Mouse (Mus musculus): ENCODE results near the gene Csf1. TPM values are rescaled to one million over a fixed set of nuclear protein-coding genes. Genes with fewer than 3 reads are reported as not detected.
A peak's percentile ranks its signal among the peaks of the same experiment; 100 is the strongest.

The Csf1 gene
- polyA plus RNA-seq, 1 experiment from 2014 or later = 9.8 TPM

DNA sequence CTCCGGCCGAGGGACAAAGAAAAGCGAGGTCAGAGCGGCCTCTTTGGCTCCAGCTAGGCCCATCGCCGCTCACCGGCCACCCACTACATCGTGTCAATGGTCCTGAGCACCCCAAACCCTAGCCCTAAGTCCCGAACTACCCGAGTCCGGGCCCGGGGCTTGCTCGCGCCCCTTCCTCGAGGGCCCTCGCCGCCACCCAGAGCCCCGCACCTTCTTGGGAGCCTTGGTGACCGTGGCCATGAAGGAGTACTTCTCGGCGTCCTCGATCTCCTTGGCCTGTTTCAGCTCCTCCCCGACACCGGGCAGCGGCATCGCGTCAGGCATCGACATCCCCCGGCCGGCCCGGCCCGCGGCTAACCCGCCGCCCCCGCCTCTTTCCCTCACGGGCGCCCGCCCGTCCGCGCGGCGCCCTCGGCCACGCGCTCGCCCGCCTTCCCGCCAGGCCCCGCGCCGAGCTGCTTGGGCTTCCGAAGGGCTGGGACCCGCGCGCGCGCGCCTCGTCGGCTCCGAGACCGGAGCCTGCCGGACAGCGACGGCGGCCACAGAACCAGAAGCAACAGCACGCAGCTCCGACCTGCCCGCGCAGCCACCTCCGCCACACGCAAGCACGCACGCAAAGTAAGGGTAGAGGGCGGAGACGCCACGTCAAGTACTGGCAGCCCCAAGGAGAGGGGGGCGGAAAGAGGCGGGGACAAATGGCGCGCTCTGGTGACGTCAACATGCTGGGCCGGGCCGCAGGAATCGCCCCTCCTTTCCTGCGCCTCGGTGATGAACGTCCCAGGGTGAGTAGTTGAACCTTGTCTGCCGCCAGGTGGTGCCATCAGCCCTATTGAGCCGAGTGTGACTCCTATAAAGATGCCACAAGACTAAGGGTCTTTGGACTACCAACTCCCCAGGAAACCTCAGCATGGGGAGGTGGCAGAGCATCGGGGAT is 64.1 kb downstream of the Csf1 start, which contains the start of gene Ahcyl1:
TSS of gene Ahcyl1 (minus strand) at position 613 of the 934 bp plus-strand sequence.
- peak; percentile 96 for ATAC-seq (ENCODE audit: insufficient number of reproducible peaks, insufficient read depth, low FRiP score, low TSS enrichment, low read depth)
- Histone ChIP-seq H3K27me3 (no peaks in the 10 kb centered on the region), H3K36me3 (no peaks in the 10 kb centered on the region), H3K4me3 (peak within 1 kb of the TSS; percentile 90), H3K27ac (peak within 1 kb of the TSS; percentile 94), H3K4me2 (peak within 1 kb of the TSS; percentile 84), H3K9ac (peak within 1 kb of the TSS; percentile 98), H3K4me1 (peaks cover 30% of the 10 kb centered on the region), H3K9me3 (no peaks in the 10 kb centered on the region)
- under 1% methylated on average over 93 of the region's 93 CpGs for WGBS

DNA sequence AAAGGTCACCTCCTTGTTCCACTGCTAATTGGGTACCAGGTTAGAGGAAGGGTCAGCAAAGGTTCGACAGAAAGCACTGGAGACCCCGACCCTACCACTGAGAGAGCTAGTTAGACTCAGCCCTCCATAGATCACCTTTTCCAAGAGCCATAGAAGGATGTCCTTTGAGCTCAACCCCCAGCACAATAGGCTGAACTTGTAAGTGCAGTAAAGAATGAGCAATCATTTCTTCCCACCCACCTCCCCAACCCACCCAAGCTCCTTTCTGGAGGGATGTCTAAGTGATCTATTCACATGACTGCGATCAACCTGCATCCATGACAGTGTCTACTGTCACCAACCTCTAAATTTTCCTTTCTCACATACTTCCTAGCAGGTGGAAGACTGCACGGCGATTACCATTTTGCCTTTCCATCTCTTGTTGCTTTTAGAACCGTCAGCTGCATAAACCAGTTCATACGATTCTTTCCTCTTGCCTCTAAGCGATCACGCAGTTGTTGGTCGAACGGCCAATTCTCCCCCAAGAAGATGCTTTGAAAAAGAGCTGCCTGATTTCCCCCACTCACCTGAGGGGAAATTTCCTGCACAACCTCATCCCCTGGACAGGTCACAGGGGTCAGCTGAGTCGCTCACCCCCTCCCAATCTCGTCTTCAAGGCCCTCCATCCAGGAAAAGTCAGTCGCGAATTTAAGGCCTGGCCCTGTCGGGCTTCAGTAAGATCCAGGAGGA is 64.9 kb downstream of the Csf1 start:
- Histone ChIP-seq H3K4me3 (peak overlapping the region; percentile 90), H3K27ac (peak overlapping the region; percentile 94), H3K36me3 (no peaks in the 10 kb centered on the region), H3K9me3 (no peaks in the 10 kb centered on the region), H3K27me3 (no peaks in the 10 kb centered on the region), H3K9ac (peak overlapping the region; percentile 98), H3K4me1 (peaks cover 39% of the 10 kb centered on the region), H3K4me2 (peak overlapping the region; percentile 84)
- WGBS = 5% methylated on average over 16 of the region's 16 CpGs
- no peak for ATAC-seq (ENCODE audit: insufficient number of reproducible peaks, insufficient read depth, low FRiP score, low TSS enrichment, low read depth)

- Histone ChIP-seq H3K27me3 (no peaks in the 10 kb centered on the region), H3K4me2 (peak overlapping the region; percentile 84), H3K27ac (no peak overlapping the region), H3K4me1 (peaks cover 47% of the 10 kb centered on the region), H3K9ac (peak overlapping the region; percentile 98; the same call in 1 of the 2 replicates), H3K36me3 (no peaks in the 10 kb centered on the region), H3K9me3 (no peaks in the 10 kb centered on the region), H3K4me3 (peak overlapping the region; percentile 90)
- no peak for ATAC-seq (ENCODE audit: insufficient number of reproducible peaks, insufficient read depth, low FRiP score, low TSS enrichment, low read depth)
- WGBS = 71% methylated on average over 2 of the region's 2 CpGs
Observed at GRCm38 (mm10) chr3:107694256-107694900, 65.9 kb downstream of the Csf1 start.

Other genes with a start within 250 kb of the Csf1 start
- gene Slc6a17, start 242.5 kb downstream of the Csf1 start, polyA plus RNA-seq (2015; fragmentation: Nextera tagmentation; extraction: Ambion mirVana) = 9.5 and 10.3 TPM in 2 replicates
- gene Ubl4b, start 205.4 kb downstream of the Csf1 start, polyA plus RNA-seq (2015; fragmentation: Nextera tagmentation; extraction: Ambion mirVana) = 0.34 and 0.44 TPM in 2 replicates
- 31.5 and 50.5 TPM in 2 replicates for gene Alx3, start 165.4 kb downstream of the Csf1 start, polyA plus RNA-seq (2015; fragmentation: Nextera tagmentation; extraction: Ambion mirVana)
- not detected in 2 replicates for gene Gm10961, start 129.1 kb downstream of the Csf1 start, polyA plus RNA-seq (2015; fragmentation: Nextera tagmentation; extraction: Ambion mirVana)
- 65.3 and 69.1 TPM in 2 replicates for gene Strip1, start 128.8 kb downstream of the Csf1 start, polyA plus RNA-seq (2015; fragmentation: Nextera tagmentation; extraction: Ambion mirVana)
- 91.9 and 93.2 TPM in 2 replicates for gene Ahcyl1, start 63.9 kb downstream of the Csf1 start, polyA plus RNA-seq (2015; fragmentation: Nextera tagmentation; extraction: Ambion mirVana)
- gene Eps8l3, start 116.8 kb upstream of the Csf1 start, polyA plus RNA-seq (2015; fragmentation: Nextera tagmentation; extraction: Ambion mirVana) = 0.98 TPM in 1 of 2 replicates, not detected in the other
- gene Gstm5, start 135.4 kb upstream of the Csf1 start, polyA plus RNA-seq (2015; fragmentation: Nextera tagmentation; extraction: Ambion mirVana) = 250 and 275 TPM in 2 replicates
- gene Gstm7, start 171.3 kb upstream of the Csf1 start, polyA plus RNA-seq (2015; fragmentation: Nextera tagmentation; extraction: Ambion mirVana) = 30.6 and 31.3 TPM in 2 replicates
- 10.7 and 13.5 TPM in 2 replicates for gene Gstm6, start 183.3 kb upstream of the Csf1 start, polyA plus RNA-seq (2015; fragmentation: Nextera tagmentation; extraction: Ambion mirVana)
- 0.28 TPM in 1 of 2 replicates, not detected in the other for gene Gstm3, start 208.8 kb upstream of the Csf1 start, polyA plus RNA-seq (2015; fragmentation: Nextera tagmentation; extraction: Ambion mirVana)
- 42.0 and 46.6 TPM in 2 replicates for gene Gstm2, start 226.0 kb upstream of the Csf1 start, polyA plus RNA-seq (2015; fragmentation: Nextera tagmentation; extraction: Ambion mirVana)

Measured in embryonic facial prominence, embryonic 13.5 days (tissue).